Mouse (Mus musculus) C2C12 (cell line): ENCODE results near the gene Dnah17.

ENCODE experiments used
- CTCF ChIP-seq: IDR thresholded peaks from one replicate; pipeline ENCODE4 v1.5.1; 2011; ENCODE audit not compliant: control insufficient read depth, insufficient read depth, insufficient read length
- MYOD1 ChIP-seq: IDR thresholded peaks from one replicate; pipeline ENCODE4 v1.6.1; 2011; ENCODE audit warnings: low read depth; ENCODE audit not compliant: control insufficient read depth, insufficient read length
- MYOG ChIP-seq: IDR thresholded peaks from one replicate; pipeline ENCODE4 v1.6.1; 2011; ENCODE audit not compliant: control insufficient read depth, insufficient read length; ENCODE audit errors: extremely low read depth

DNA sequence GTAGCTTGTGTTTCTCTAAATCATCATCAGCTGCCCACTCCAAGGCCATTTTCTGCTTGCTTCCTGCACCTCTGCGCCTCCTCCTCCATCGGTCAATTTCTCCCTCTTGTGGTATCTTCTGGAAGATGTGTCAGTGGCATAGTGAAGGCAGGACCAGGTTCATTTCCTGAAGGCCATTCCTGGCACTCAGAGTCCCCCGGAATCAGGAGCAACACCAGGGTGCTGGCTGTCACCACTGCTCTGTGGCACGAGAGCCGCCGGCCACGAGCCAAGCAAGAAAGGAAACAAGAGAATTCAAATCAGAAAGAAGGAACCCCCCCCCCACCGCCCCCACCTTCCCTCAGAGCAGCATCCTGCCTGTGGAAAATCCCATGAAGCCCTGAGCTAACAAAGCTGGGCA lies 1.7 kb upstream of the Dnah17 start:
- TF ChIP-seq CTCF = no peak
- TF ChIP-seq MYOD1 = no peak
- no peak for TF ChIP-seq MYOG
